Mouse (Mus musculus) left cerebral cortex, postnatal 14 days (tissue): ENCODE data around the gene Arhgef2. TPM values are rescaled to one million over a fixed set of nuclear protein-coding genes. Genes with fewer than 3 reads are reported as not detected.
A peak's percentile ranks its signal among the peaks of the same experiment; 100 is the strongest.
"Not testable (repeated sequence)": the region's sequence is repeated elsewhere in the genome, so short reads cannot be mapped to it uniquely, and the experiment has no call there.

Experiments used
- DNase-seq, 2 experiments: peaks; one replicate each; pipeline ENCODE4 v3.0.0; 2021 to 2022; ENCODE audit warnings: low spot score in 2 of 2, mixed read lengths in 1 of 2
- intact Hi-C: fragments of 180-260 bp; cut with DNase I; formaldehyde crosslinking; loops from one replicate; pipeline ENCODE4 v1.15.1; 2025
- long read RNA-seq, 2 experiments: library from polyadenylated mRNA; stranded (forward); transcript quantifications; one replicate each; pipeline ENCODE4 v2.0.0; 2021
- total RNA-seq, 2 experiments: library from RNA; stranded (reverse); gene quantifications; 2 replicates each; pipeline ENCODE4 v1.2.3; 2021

The Arhgef2 gene
- total RNA-seq: 100 to 1,000 TPM; 310 to 316 TPM
- long read RNA-seq, experiment 1, full-length matches to known transcripts: 25 of 158 reads
- long read RNA-seq, experiment 1, partial matches to known transcripts: 19 of 158 reads
- long read RNA-seq, experiment 1, other reads (novel, unspliced or antisense): 114 of 158 reads
- long read RNA-seq, experiment 2, full-length matches to known transcripts: 17 of 137 reads
- long read RNA-seq, experiment 2, partial matches to known transcripts: 33 of 137 reads
- long read RNA-seq, experiment 2, other reads (novel, unspliced or antisense): 87 of 137 reads

- not testable (repeated sequence) for DNase-seq
- intact Hi-C loops: loop anchor here (2.0 to 10.0 kb wide), 2 partner anchors 27 to 129 kb away; no protein-coding TSS in a partner anchor
Measured at GRCm38 (mm10) chr3:88605666-88606065, at the start of gene Arhgef2. Gene Arhgef2, plus strand, starts transcription at chr3:88605966.

- no peak for DNase-seq
- intact Hi-C loops: no loop called here
Measured at GRCm38 (mm10) chr3:88556616-88557015, 49.1 kb upstream of the Arhgef2 start.

GRCm38 (mm10) chr3:88559596-88559995 is 46.2 kb upstream of the Arhgef2 start:
- intact Hi-C loops: no loop called here
- no peak for DNase-seq

GRCm38 (mm10) chr3:88561989-88562388 is 43.8 kb upstream of the Arhgef2 start:
- no peak for DNase-seq
- intact Hi-C loops: no loop called here

- intact Hi-C loops: no loop called here
- no peak for DNase-seq
Measured at GRCm38 (mm10) chr3:88563442-88563841, 42.3 kb upstream of the Arhgef2 start.

- no peak for DNase-seq
- intact Hi-C loops: no loop called here
Measured at GRCm38 (mm10) chr3:88563966-88564365, 41.8 kb upstream of the Arhgef2 start.

- DNase-seq: no peak
- intact Hi-C loops: no loop called here
Measured at GRCm38 (mm10) chr3:88566116-88566515, 39.6 kb upstream of the Arhgef2 start.

GRCm38 (mm10) chr3:88566536-88567061 is 39.2 kb upstream of the Arhgef2 start:
- intact Hi-C loops: no loop called here
- DNase-seq: no peak

GRCm38 (mm10) chr3:88567892-88568291 is 37.9 kb upstream of the Arhgef2 start:
- intact Hi-C loops: no loop called here
- DNase-seq: no peak

GRCm38 (mm10) chr3:88568615-88569014 is 37.2 kb upstream of the Arhgef2 start:
- DNase-seq: no peak
- intact Hi-C loops: no loop called here

GRCm38 (mm10) chr3:88569093-88569492 is 36.7 kb upstream of the Arhgef2 start:
- intact Hi-C loops: no loop called here
- DNase-seq: no peak

GRCm38 (mm10) chr3:88569694-88570093 is 36.1 kb upstream of the Arhgef2 start:
- DNase-seq: no peak
- intact Hi-C loops: no loop called here

- no peak for DNase-seq
- intact Hi-C loops: no loop called here
Measured at GRCm38 (mm10) chr3:88570341-88570740, 35.4 kb upstream of the Arhgef2 start.

- intact Hi-C loops: no loop called here
- no peak for DNase-seq
Measured at GRCm38 (mm10) chr3:88571856-88572255, 33.9 kb upstream of the Arhgef2 start.

GRCm38 (mm10) chr3:88572835-88573234 is 32.9 kb upstream of the Arhgef2 start:
- DNase-seq: no peak
- intact Hi-C loops: no loop called here

GRCm38 (mm10) chr3:88573810-88574209 is 32.0 kb upstream of the Arhgef2 start:
- no peak for DNase-seq
- intact Hi-C loops: no loop called here

- intact Hi-C loops: no loop called here
- no peak for DNase-seq
Measured at GRCm38 (mm10) chr3:88575540-88575939, 30.2 kb upstream of the Arhgef2 start, which contains the start of gene Ssr2. Gene Ssr2, plus strand, starts transcription at chr3:88575876.

- intact Hi-C loops, DNase-seq: not testable (repeated sequence)
Measured at GRCm38 (mm10) chr3:88577846-88578245, 27.9 kb upstream of the Arhgef2 start.

- intact Hi-C loops: no loop called here
- no peak for DNase-seq
Measured at GRCm38 (mm10) chr3:88578498-88579424, 27.0 kb upstream of the Arhgef2 start.

- peak; percentile 81 to 85 for DNase-seq
- intact Hi-C loops: no loop called here
Measured at GRCm38 (mm10) chr3:88579454-88580117, 26.2 kb upstream of the Arhgef2 start.
